Mouse (Mus musculus) gastrocnemius, adult 8-10 months (tissue): ENCODE results near the gene Zrsr1. TPM values are rescaled to one million over a fixed set of nuclear protein-coding genes. Genes with fewer than 3 reads are reported as not detected.
A peak's percentile ranks its signal among the peaks of the same experiment; 100 is the strongest.

Experiments used
- DNase-seq, 2 experiments: peaks; one replicate each; pipeline ENCODE4 v3.0.0; 2022; ENCODE audit warnings: low spot score in 2 of 2
- total RNA-seq, 4 experiments: library from RNA; stranded (reverse); gene quantifications; 2 replicates each; pipeline ENCODE4 v1.2.4; 2022

Gene Zrsr1
- total RNA-seq, 4 experiments from 2014 or later: 19.3 to 26.7 (median 21.7) TPM

DNA sequence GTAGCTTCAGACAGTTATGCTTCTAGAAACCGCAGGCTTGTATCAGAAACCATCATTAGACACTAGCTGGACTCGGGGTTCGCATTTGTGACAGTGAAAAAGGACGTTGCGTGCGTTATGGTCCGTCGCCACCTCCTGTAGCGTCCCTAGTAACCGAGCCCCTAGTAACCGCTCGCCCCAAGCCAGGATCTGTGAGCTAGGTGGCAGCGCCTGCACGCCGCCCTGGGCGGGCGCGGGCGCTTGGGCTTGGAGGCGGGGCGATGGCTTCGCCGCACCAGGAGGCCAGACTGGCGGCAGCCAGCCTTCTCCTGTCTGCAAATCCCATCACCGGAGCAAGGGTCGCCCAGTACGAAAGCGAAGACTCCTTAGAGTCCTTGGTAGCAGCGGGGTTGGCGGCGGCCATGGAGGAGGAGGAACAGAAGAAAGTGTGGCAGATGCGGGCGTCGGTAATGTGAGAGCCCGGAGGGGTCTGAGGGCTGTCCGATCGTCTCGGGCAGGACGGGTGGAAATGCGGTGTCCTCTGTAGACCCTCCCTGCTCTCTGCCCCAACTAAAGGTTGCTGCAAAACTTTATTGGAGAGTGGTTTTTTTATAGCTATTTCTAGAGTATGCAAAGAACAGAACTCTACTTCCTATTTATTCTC is 36.5 kb downstream of the Zrsr1 start:
- peak; percentile 54 to 77 for DNase-seq

DNA sequence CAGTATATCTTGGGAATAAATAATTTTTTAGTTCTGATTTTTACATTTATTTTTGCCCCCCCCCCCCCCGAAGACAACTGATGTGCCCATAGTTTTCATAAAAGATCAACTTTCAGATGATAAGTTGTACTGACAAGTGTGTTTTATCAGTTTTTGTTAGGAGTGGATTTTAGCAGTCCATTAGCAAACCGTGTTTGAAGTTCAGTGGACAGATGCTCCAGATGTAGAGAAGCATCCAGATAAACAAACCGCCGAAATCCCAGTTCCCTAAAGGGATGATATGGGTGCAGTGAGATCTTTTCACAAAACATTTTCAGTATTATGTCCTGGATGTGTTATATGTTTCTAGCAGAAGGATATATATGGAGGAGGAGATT is 37.0 kb downstream of the Zrsr1 start:
- DNase-seq: no peak

DNA sequence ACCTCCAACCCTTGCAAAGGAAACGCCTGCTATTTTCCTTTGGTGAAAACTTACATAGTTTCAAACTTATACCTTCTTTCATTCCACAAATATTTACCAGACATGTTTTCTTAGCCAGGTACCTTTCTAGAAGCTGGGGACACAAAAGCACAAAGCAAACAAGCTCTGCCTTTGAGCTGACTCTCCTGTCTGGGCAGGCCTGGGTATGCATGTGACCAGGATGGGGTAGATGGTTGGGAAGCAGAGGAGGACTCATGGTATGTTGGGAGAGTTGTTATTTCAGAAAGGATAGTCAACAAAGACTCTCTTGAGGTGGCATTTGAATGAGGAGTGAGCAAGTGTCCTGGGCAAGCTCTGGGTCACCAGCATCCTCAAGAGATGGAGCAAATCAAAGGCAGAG is 41.3 kb downstream of the Zrsr1 start:
- no peak for DNase-seq

DNA sequence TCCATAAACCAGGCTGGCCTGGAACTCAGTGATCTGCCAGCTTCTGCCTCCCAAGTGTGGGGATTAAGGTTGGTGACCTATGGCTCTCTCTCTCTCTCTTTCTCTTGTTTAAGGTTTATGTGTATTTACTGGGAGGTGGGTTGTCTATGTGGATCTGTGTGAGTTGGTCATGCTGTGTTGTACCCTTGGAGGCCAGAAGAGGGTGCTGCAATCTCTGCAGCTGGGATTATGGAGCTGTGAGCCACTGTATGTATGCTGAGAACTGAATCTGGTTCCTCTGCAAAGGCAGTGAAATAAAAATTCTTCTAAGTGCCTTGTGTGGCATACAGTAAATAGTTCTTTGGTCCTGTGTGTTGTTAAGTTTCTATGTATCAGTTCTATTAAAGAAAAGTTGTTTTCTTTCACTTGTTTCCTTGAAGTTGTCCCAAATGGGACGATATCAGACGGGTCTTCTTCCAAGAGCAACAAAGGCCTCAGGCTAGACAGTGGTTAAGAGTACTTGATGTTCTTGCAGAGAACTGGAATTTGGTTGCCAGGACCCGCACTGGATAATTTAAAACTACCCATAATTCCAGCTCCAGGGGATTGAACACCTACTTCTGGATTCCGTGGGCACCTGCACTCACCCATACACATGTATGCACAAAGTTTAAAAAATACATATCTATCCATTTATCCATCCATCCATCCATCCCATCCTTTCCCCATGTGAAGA is 41.9 kb downstream of the Zrsr1 start:
- DNase-seq: no peak

DNA sequence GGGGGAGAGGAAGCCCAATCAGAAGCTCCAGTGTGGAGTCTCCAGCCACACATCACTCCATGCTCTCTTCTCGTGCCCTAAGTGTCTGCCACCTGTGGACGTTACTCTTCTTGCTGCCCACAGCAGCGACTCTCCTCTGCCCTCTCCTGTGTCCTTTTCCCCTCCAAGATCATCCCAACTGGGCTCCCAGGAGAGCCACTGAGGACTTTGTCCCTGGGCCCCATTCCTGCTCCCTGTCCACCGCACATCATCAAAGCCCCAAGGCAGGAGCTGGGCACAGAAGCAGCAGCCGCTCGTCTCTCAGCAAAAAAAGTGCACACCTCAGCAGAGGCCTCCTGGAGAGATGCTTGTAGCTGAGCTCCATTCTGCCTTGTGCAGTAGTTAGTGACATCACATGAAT is 43.2 kb downstream of the Zrsr1 start:
- DNase-seq: no peak

DNA sequence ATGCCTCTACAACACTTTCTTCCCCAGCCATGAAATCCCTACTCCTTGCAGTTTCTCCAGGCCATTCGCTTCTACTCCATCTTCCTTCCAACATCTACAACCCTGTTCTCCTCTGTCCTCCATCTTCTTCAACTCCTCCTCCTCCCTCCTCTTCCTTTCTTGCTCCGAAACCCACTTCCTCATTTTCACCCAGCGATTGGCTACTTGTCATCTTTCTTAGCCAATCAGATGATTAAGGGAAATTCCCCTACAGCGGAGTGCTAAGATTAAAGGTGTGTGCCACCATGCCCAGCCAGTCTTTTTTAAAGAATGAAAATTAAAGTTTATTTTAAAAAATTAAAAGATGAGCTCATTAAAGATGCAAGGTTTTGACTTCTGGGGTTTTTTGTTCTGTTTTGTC is 46.1 kb downstream of the Zrsr1 start:
- no peak for DNase-seq

DNA sequence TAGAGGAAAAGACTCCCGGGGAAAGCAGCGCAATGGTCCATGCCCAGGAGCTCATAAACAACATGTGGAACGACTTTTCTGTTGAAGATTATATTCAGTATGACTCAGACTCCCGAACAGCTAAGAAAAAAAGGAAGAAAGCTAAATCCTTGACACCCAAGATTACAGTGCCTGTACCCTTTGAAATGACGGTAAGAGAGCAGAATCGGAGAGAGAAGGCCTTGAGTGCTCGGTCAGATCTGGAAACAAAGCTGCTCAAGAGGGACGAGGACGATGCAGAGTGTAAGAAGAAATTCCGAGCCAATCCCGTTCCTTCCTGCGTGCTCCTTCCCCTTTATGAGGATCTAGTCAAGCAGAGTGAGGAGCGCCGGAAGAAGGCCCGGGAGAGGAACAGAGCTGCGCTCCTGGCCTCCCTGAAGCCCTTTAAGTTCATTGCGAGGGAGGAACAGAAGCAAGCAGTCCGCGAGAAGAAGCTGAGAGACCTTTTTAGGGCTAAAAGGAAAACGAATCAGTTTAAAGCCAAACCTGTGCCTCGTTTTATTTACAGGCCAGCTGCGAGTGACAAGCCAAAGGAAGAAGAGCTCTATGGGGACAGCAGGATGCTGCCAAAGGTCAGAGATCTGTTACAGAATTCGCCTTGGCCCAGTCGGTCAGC is 48.4 kb downstream of the Zrsr1 start:
- DNase-seq: no peak

DNA sequence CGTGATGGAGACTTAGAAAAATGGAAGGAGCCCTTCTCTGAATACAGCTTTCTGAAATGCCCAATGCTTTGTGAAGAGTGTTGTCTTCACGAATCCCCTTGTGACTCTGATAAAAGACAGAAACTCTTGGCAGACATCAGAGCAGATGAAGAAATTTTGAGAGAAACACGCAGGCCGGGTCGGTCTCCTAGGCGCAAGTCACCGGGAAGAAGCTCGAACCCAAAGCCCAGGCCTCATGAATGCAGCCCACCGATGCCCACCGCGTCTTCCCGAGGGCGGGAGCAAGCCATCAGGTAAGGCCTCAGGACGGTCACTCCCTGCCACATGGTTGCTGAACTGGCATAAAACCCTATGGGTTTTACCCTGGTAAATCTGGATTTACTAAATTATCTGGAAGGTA is 49.0 kb downstream of the Zrsr1 start:
- DNase-seq: no peak

DNA sequence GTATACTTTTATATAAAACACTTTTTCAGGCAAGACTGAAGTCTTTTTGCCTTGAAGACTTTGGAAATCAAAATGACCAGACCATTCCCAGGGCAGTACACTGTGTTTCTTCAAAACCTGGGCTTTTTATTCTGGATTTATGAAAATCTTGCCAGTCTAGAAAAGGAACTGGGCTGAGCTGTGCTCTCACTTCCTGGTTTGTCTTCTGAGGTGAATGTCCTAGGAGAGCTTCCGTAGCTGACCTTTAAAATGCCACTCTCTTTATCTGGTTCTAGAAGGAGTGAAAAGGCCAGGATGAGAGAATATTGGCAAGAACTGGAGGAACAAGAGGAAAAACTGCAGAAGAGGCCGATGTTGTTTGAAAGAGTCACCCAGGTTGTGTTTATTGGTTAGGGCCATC is 51.4 kb downstream of the Zrsr1 start:
- no peak for DNase-seq

DNA sequence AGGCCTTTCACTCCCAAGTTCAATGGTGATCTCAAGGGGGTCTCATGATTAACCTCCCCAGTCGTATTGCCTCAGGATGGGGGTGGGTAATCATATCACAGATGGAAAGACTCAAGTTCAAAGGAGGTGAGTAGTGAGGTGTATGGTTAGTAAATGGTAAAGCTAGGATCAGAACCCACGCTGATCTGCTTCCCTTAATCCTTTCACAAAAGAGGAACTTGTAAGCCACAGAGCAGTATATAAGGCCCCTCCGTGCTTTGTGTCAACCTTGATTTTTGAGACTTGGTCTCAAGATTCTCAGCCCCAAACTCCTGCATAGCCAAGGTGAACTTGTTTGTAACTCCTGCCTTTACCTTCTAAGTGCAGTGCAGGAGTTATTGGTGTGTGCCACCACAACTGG is 52.4 kb downstream of the Zrsr1 start:
- no peak for DNase-seq

Other genes with a start within 250 kb of the Zrsr1 start
- 1 to 10 TPM; 1.0 to 1.7 (median 1.2) TPM for gene B3gnt2, start 111.0 kb upstream of the Zrsr1 start, total RNA-seq
- gene Gm28048, start 10.1 kb downstream of the Zrsr1 start, total RNA-seq: 1 to 10 TPM in 3 of 4 experiments, under 1 TPM in 1; 0.92 to 2.0 (median 1.4) TPM
- 100 to 1,000 TPM in 2 of 4 experiments, 10 to 100 TPM in 2; 90.9 to 112 (median 101) TPM for gene Commd1, start 10.4 kb downstream of the Zrsr1 start, total RNA-seq
- 100 to 1,000 TPM in 1 of 4 experiments, 10 to 100 TPM in 3; 81.4 to 104 (median 87.7) TPM for gene Cct4, start 18.5 kb downstream of the Zrsr1 start, total RNA-seq
- 1 to 10 TPM; 2.6 to 3.4 (median 3.1) TPM for gene Fam161a, start 35.5 kb downstream of the Zrsr1 start, total RNA-seq